Mouse (Mus musculus): ENCODE results near the gene Bptf. TPM values are rescaled to one million over a fixed set of nuclear protein-coding genes. Genes with fewer than 3 reads are reported as not detected.
A peak's percentile ranks its signal among the peaks of the same experiment; 100 is the strongest.

Gene Bptf
- total RNA-seq, 2 experiments from 2014 or later = 56.4 to 71.3 TPM

- DNase-seq (ENCODE audit: low spot score in 2 of 2) = no peak
- intact Hi-C loops (cut with DNase I) = no loop called here
These were observed 6.9 kb downstream of the Bptf start for GRCm38 (mm10) chr11:107125011-107125410.

- peak; percentile 18 to 19 for DNase-seq (ENCODE audit: low spot score in 2 of 2)
- intact Hi-C loops (cut with DNase I) = no loop called here
These were observed 7.6 kb downstream of the Bptf start for GRCm38 (mm10) chr11:107124327-107124731.

- intact Hi-C loops (cut with DNase I) = no loop called here
These were observed 14.1 kb downstream of the Bptf start for GRCm38 (mm10) chr11:107117789-107118188.

GRCm38 (mm10) chr11:107113881-107114557 lies 17.9 kb downstream of the Bptf start:
- intact Hi-C loops (cut with DNase I) = no loop called here
- DNase-seq (ENCODE audit: low spot score in 2 of 2) = no peak

More at GRCm38 (mm10) chr11:107117789-107118188, 14.1 kb downstream of the Bptf start:
- DNase-seq (ENCODE audit: low spot score in 2 of 2) = no peak

GRCm38 (mm10) chr11:107113112-107113511 lies 18.8 kb downstream of the Bptf start:
- intact Hi-C loops (cut with DNase I) = no loop called here
- DNase-seq (ENCODE audit: low spot score in 2 of 2) = no peak

- intact Hi-C loops (cut with DNase I) = no loop called here
- DNase-seq (ENCODE audit: low spot score in 2 of 2) = no peak
These were observed 22.3 kb downstream of the Bptf start for GRCm38 (mm10) chr11:107109669-107110068.

GRCm38 (mm10) chr11:107108892-107109291 lies 23.0 kb downstream of the Bptf start:
- intact Hi-C loops (cut with DNase I) = no loop called here

GRCm38 (mm10) chr11:107107725-107108078 lies 24.2 kb downstream of the Bptf start:
- no peak for DNase-seq (ENCODE audit: low spot score in 2 of 2)
- intact Hi-C loops (cut with DNase I) = no loop called here

More at GRCm38 (mm10) chr11:107108892-107109291, 23.0 kb downstream of the Bptf start:
- DNase-seq (ENCODE audit: low spot score in 2 of 2) = no peak

- intact Hi-C loops (cut with DNase I) = no loop called here
- DNase-seq (ENCODE audit: low spot score in 2 of 2) = no peak
These were observed 24.8 kb downstream of the Bptf start for GRCm38 (mm10) chr11:107106978-107107724.

GRCm38 (mm10) chr11:107106461-107106860 lies 25.5 kb downstream of the Bptf start:
- intact Hi-C loops (cut with DNase I) = no loop called here

GRCm38 (mm10) chr11:107105227-107105626 lies 26.7 kb downstream of the Bptf start:
- intact Hi-C loops (cut with DNase I) = no loop called here
- DNase-seq (ENCODE audit: low spot score in 2 of 2) = peak in 1 of 2 experiments; percentile 32

More at GRCm38 (mm10) chr11:107106461-107106860, 25.5 kb downstream of the Bptf start:
- DNase-seq (ENCODE audit: low spot score in 2 of 2) = no peak

- no peak for DNase-seq (ENCODE audit: low spot score in 2 of 2)
- intact Hi-C loops (cut with DNase I) = no loop called here
These were observed 28.2 kb downstream of the Bptf start for GRCm38 (mm10) chr11:107103736-107104135.

- DNase-seq (ENCODE audit: low spot score in 2 of 2) = no peak
- intact Hi-C loops (cut with DNase I) = no loop called here
These were observed 28.7 kb downstream of the Bptf start for GRCm38 (mm10) chr11:107103224-107103589.

GRCm38 (mm10) chr11:107102465-107103223 lies 29.3 kb downstream of the Bptf start:
- peak; percentile 32 to 35 for DNase-seq (ENCODE audit: low spot score in 2 of 2)
- intact Hi-C loops (cut with DNase I) = no loop called here

GRCm38 (mm10) chr11:107096973-107097372 lies 35.0 kb downstream of the Bptf start:
- DNase-seq (ENCODE audit: low spot score in 2 of 2) = no peak
- intact Hi-C loops (cut with DNase I) = no loop called here

- DNase-seq (ENCODE audit: low spot score in 2 of 2) = no peak
- intact Hi-C loops (cut with DNase I) = no loop called here
These were observed 38.1 kb downstream of the Bptf start for GRCm38 (mm10) chr11:107093871-107094270.

GRCm38 (mm10) chr11:107092637-107093036 lies 39.3 kb downstream of the Bptf start:
- no peak for DNase-seq (ENCODE audit: low spot score in 2 of 2)
- intact Hi-C loops (cut with DNase I) = no loop called here

- intact Hi-C loops (cut with DNase I) = no loop called here
- DNase-seq (ENCODE audit: low spot score in 2 of 2) = no peak
These were observed 46.1 kb downstream of the Bptf start for GRCm38 (mm10) chr11:107085866-107086265.

GRCm38 (mm10) chr11:107083480-107083879 lies 48.4 kb downstream of the Bptf start:
- DNase-seq (ENCODE audit: low spot score in 2 of 2) = no peak
- intact Hi-C loops (cut with DNase I) = no loop called here

GRCm38 (mm10) chr11:107065216-107065785 lies 66.6 kb downstream of the Bptf start:
- intact Hi-C loops (cut with DNase I) = no loop called here

More at GRCm38 (mm10) chr11:107065216-107065785, 66.6 kb downstream of the Bptf start:
- DNase-seq (ENCODE audit: low spot score in 2 of 2) = no peak
